Mouse (Mus musculus) neutrophil, adult 5-6 weeks (primary cell): Measurements from ENCODE around the gene Map2k5. TPM values are rescaled to one million over a fixed set of nuclear protein-coding genes. Genes with fewer than 3 reads are reported as not detected.

ENCODE experiments used
- ATAC-seq: fragments of 151-379, 151-347 bp; 2 replicates; pipeline ENCODE4 v1.8.0; 2017; ENCODE audit warnings: mild to moderate bottlenecking, moderate TSS enrichment; ENCODE audit not compliant: insufficient number of reproducible peaks, poor library complexity, low FRiP score, severe bottlenecking; ENCODE audit errors: extremely low read depth
- total RNA-seq: library from RNA; stranded (forward); fragments of 200-1000 nt; gene quantifications from 2 replicates; pipeline ENCODE4 v1.2.3, GENCODE M21; 2017

Map2k5 gene
- total RNA-seq, 1 experiment from 2014 or later = 29.2 TPM

- no peak for ATAC-seq
Measured at GRCm38 (mm10) chr9:63349241-63349640, 28.5 kb downstream of the Map2k5 start.

- no peak for ATAC-seq
Measured at GRCm38 (mm10) chr9:63348146-63348545, 29.6 kb downstream of the Map2k5 start.

- no peak for ATAC-seq
Measured at GRCm38 (mm10) chr9:63346029-63346428, 31.7 kb downstream of the Map2k5 start.

GRCm38 (mm10) chr9:63341761-63342160, 35.9 kb downstream of the Map2k5 start:
- ATAC-seq = no peak

GRCm38 (mm10) chr9:63339256-63339655, 38.4 kb downstream of the Map2k5 start:
- ATAC-seq = no peak

GRCm38 (mm10) chr9:63338716-63339115, 39.0 kb downstream of the Map2k5 start:
- no peak for ATAC-seq

- no peak for ATAC-seq
Measured at GRCm38 (mm10) chr9:63335816-63336215, 41.9 kb downstream of the Map2k5 start.

- no peak for ATAC-seq
Measured at GRCm38 (mm10) chr9:63333074-63333473, 44.6 kb downstream of the Map2k5 start.

GRCm38 (mm10) chr9:63331246-63331645, 46.5 kb downstream of the Map2k5 start:
- no peak for ATAC-seq

GRCm38 (mm10) chr9:63328958-63329685, 48.6 kb downstream of the Map2k5 start:
- no peak for ATAC-seq

GRCm38 (mm10) chr9:63315231-63315630, 62.5 kb downstream of the Map2k5 start:
- no peak for ATAC-seq

- no peak for ATAC-seq
Measured at GRCm38 (mm10) chr9:63314126-63314525, 63.6 kb downstream of the Map2k5 start.

GRCm38 (mm10) chr9:63309956-63310355, 67.7 kb downstream of the Map2k5 start:
- no peak for ATAC-seq

GRCm38 (mm10) chr9:63309008-63309407, 68.7 kb downstream of the Map2k5 start:
- no peak for ATAC-seq

GRCm38 (mm10) chr9:63308441-63308840, 69.3 kb downstream of the Map2k5 start:
- ATAC-seq = no peak

GRCm38 (mm10) chr9:63302511-63302910, 75.2 kb downstream of the Map2k5 start:
- ATAC-seq = no peak

GRCm38 (mm10) chr9:63298656-63299055, 79.0 kb downstream of the Map2k5 start:
- no peak for ATAC-seq

- ATAC-seq = no peak
Measured at GRCm38 (mm10) chr9:63295551-63295958, 82.1 kb downstream of the Map2k5 start.

GRCm38 (mm10) chr9:63294846-63295245, 82.9 kb downstream of the Map2k5 start:
- ATAC-seq = no peak

GRCm38 (mm10) chr9:63293781-63294480, 83.8 kb downstream of the Map2k5 start:
- ATAC-seq = no peak
